Mouse (Mus musculus) stomach, postnatal 0 days (tissue): Measurements from ENCODE around the gene Elp4.

Experiments
- CTCF ChIP-seq: IDR thresholded peaks from 2 replicates; pipeline ENCODE4 v1.5.1; 2016; ENCODE audit warnings: antibody characterized with exemption, low read depth, mild to moderate bottlenecking, moderate library complexity
- EP300 ChIP-seq: optimal IDR thresholded peaks from 2 replicates; pipeline ENCODE3; 2016; ENCODE audit warnings: antibody characterized with exemption

DNA sequence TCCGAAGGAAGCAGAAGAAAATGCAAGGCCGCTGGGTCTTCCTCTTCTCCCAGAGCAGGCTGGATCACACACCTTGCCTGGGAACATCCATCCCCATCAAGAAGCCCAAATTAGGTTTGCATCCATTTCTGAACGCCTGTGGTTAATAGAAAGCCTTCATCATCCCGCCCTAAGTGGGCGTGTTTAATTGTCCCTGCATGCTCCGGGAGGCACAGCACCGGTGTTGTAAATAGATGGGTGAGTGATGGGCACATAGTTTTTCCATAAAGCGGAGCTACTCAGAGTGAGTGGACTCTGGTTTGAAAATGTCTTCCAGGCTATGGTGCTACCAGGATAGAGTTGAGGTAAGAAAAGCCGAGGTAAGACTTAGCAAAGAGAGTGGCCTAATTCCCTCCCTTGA is 245.0 kb downstream of the Elp4 start:
- TF ChIP-seq CTCF (no peak), EP300 (no peak)
